Mouse (Mus musculus) forebrain, postnatal 0 days (tissue): Measurements from ENCODE around the gene Mcidas. TPM values are rescaled to one million over a fixed set of nuclear protein-coding genes. Genes with fewer than 3 reads are reported as not detected.
A peak's percentile ranks its signal among the peaks of the same experiment; 100 is the strongest.

Source experiments
- ATAC-seq: fragments of 200-750 bp; cut with Nextera tagmentation; 2 replicates; pipeline ENCODE4 v1.8.0; 2017; ENCODE audit warnings: mild to moderate bottlenecking, moderate library complexity
- DNase-seq: peaks from one replicate; pipeline ENCODE4 v3.0.0-alpha.2; 2015
- H3K27ac ChIP-seq: fragments of 300-500 bp; sonication (generic); 2 replicates; pipeline ENCODE4 v1.5.1; 2014; ENCODE audit warnings: low read depth, mild to moderate bottlenecking, antibody characterized with exemption, low read length, moderate library complexity, mixed read lengths
- H3K27me3 ChIP-seq: fragments of 300-500 bp; sonication (generic); 2 replicates; pipeline ENCODE4 v1.6.1; 2014; ENCODE audit warnings: mild to moderate bottlenecking, low read length, mixed read lengths; ENCODE audit not compliant: insufficient read depth
- H3K36me3 ChIP-seq: fragments of 300-500 bp; sonication (generic); 2 replicates; pipeline ENCODE4 v1.6.1; 2014; ENCODE audit warnings: mild to moderate bottlenecking, moderate library complexity; ENCODE audit not compliant: insufficient read depth
- H3K4me1 ChIP-seq: fragments of 300-500 bp; sonication (generic); 2 replicates; pipeline ENCODE4 v1.6.1; 2014; ENCODE audit warnings: antibody characterized with exemption; ENCODE audit not compliant: insufficient read depth
- H3K4me2 ChIP-seq: fragments of 300-500 bp; sonication (generic); 2 replicates; pipeline ENCODE4 v1.6.1; 2014; ENCODE audit warnings: low read depth, mild to moderate bottlenecking, moderate library complexity
- H3K4me3 ChIP-seq: fragments of 300-500 bp; sonication (generic); 2 replicates; pipeline ENCODE4 v1.5.1; 2014; ENCODE audit warnings: low read depth, low read length, mixed read lengths
- H3K9ac ChIP-seq: fragments of 300-500 bp; sonication (generic); 2 replicates; pipeline ENCODE4 v1.6.1; 2014; ENCODE audit warnings: mild to moderate bottlenecking
- H3K9me3 ChIP-seq: fragments of 300-500 bp; sonication (generic); 2 replicates; pipeline ENCODE4 v1.6.1; 2016; ENCODE audit warnings: low read length
- CTCF ChIP-seq: sonication (generic); IDR thresholded peaks from 2 replicates; pipeline ENCODE4 v1.5.1; 2016; ENCODE audit warnings: antibody characterized with exemption, control low read depth, low read depth
- WGBS: fragments of 180-500 bp; shearing (Covaris S2); extraction: QIAGEN DNeasy Blood & Tissue Kit; methylation state at CpG from one replicate; pipeline ENCODE4 v1.1.7; 2014; 5-methylcytosine and 5-hydroxymethylcytosine counted together
- microRNA counts: library from miRNA; unstranded; fragments of <30 nt; microRNA quantifications from one replicate; lab custom pipeline; 2015
- microRNA-seq, 2 experiments: library from miRNA; unstranded; fragments of <30 nt; microRNA quantifications; one replicate each; pipeline ENCODE4; 2016
- polyA plus RNA-seq: library from polyadenylated mRNA; unstranded; fragments of >200 nt; fragmentation: Nextera tagmentation; extraction: Ambion mirVana; gene quantifications from 2 replicates; pipeline ENCODE4 v1.2.1, GENCODE M21; 2015
- total RNA-seq: library from RNA; depleted of rRNA; stranded (reverse); fragments of >200 nt; gene quantifications from 2 replicates; pipeline ENCODE4 v1.2.3, GENCODE M21; 2014; rRNA removed

Mcidas gene
- total and polyA plus RNA-seq, 2 experiments from 2014 or later = 1.8 to 1.9 TPM

- no peak for TF ChIP-seq CTCF
- Histone ChIP-seq H3K27me3 (no peaks in the 10 kb centered on the region), H3K36me3 (no peaks in the 10 kb centered on the region), H3K27ac (no peak overlapping the region), H3K9me3 (no peaks in the 10 kb centered on the region), H3K4me2 (peak overlapping the region; percentile 55), H3K4me1 (no peaks in the 10 kb centered on the region; the same call in 1 of the 2 replicates), H3K4me3 (peak overlapping the region; percentile 38), H3K9ac (peak overlapping the region; percentile 35)
- ATAC-seq (no peak), DNase-seq (no peak)
- 16% methylated on average over 18 of the region's 18 CpGs for WGBS
Observed at GRCm38 (mm10) chr13:113045458-113046110, 51.9 kb downstream of the Mcidas start.

- H3K4me2 ChIP-seq = peak within 1 kb of the TSS; percentile 55
- H3K4me3 ChIP-seq = peak within 1 kb of the TSS; percentile 38
- no peaks in the 10 kb centered on the region; the same call in 1 of the 2 replicates for H3K4me1 ChIP-seq
- 3% methylated on average over 21 of the region's 21 CpGs for WGBS
- H3K27ac ChIP-seq = no peak within 1 kb of the TSS
- peak; percentile 72 for TF ChIP-seq CTCF
- ATAC-seq (peak; percentile 90), DNase-seq (peak; percentile 81)
- H3K27me3 ChIP-seq = no peaks in the 10 kb centered on the region
- no peaks in the 10 kb centered on the region for H3K9me3 ChIP-seq
- H3K9ac ChIP-seq = peak within 1 kb of the TSS; percentile 35
- H3K36me3 ChIP-seq = no peaks in the 10 kb centered on the region
Observed at GRCm38 (mm10) chr13:113046211-113046883, 52.7 kb downstream of the Mcidas start, which contains the start of gene Gpx8. TSS of gene Gpx8 (minus strand) at chr13:113046410.

- no peaks in the 10 kb centered on the region; the same call in 1 of the 2 replicates for H3K4me1 ChIP-seq
- no peaks in the 10 kb centered on the region for H3K36me3 ChIP-seq
- H3K9me3 ChIP-seq = no peaks in the 10 kb centered on the region
- peak overlapping the region; percentile 38 for H3K4me3 ChIP-seq
- no peak for TF ChIP-seq CTCF
- H3K27me3 ChIP-seq = no peaks in the 10 kb centered on the region
- 0 out of 2 replicates have a peak overlapping the region, but pooled peaks have one; percentile 18 for H3K9ac ChIP-seq
- DNase-seq (no peak), ATAC-seq (peak; percentile 50)
- no peak overlapping the region for H3K27ac ChIP-seq
- H3K4me2 ChIP-seq = peak overlapping the region; percentile 55
Observed at GRCm38 (mm10) chr13:113047018-113047417, 53.4 kb downstream of the Mcidas start.

GRCm38 (mm10) chr13:113047647-113048046 is 54.0 kb downstream of the Mcidas start:
- TF ChIP-seq CTCF = peak; percentile 30; the same call in 1 of the 2 replicates

More at GRCm38 (mm10) chr13:113047647-113048046, 54.0 kb downstream of the Mcidas start:
- H3K27ac ChIP-seq = no peak overlapping the region
- WGBS = 65% methylated on average over 3 of the region's 3 CpGs
- no peak overlapping the region for H3K9ac ChIP-seq
- no peaks in the 10 kb centered on the region for H3K36me3 ChIP-seq
- no peaks in the 10 kb centered on the region for H3K9me3 ChIP-seq
- no peak overlapping the region for H3K4me3 ChIP-seq
- no peaks in the 10 kb centered on the region; the same call in 1 of the 2 replicates for H3K4me1 ChIP-seq
- no peaks in the 10 kb centered on the region for H3K27me3 ChIP-seq
- no peak overlapping the region for H3K4me2 ChIP-seq
- ATAC-seq = no peak
- no peak for DNase-seq

MicroRNAs encoded within 50 kb of the gene (microRNA counts, 519-probe panel; counts per million panel counts)
- 5,082 counts per million, percentile 67 among the panel's probes with 10 or more counts for microRNA mmu-miR-449a (lab: Ali Mortazavi, UCI)
- microRNA mmu-miR-449b (lab: Ali Mortazavi, UCI) = not detected
- microRNA mmu-miR-449c (lab: Ali Mortazavi, UCI) = not detected

Small RNAs within 50 kb of the gene (microRNA-seq; reads per million reads assigned to microRNA genes)
- gene Mir449a (6,277 to 6,958 reads per million in 2 experiments), gene Mir449b (5.4 to 6.0 reads per million in 2 experiments), gene Mir449c (6.3 to 6.6 reads per million in 2 experiments)

Other genes with a start within 250 kb of the Mcidas start
- 44.4 and 48.0 TPM in 2 replicates for gene Plpp1, start 193.1 kb upstream of the Mcidas start, total RNA-seq
- 60.8 and 68.0 TPM in 2 replicates for gene Plpp1, start 193.1 kb upstream of the Mcidas start, polyA plus RNA-seq
- 40.4 and 41.8 TPM in 2 replicates for gene Mtrex, start 66.4 kb upstream of the Mcidas start, total RNA-seq
- gene Mtrex, start 66.4 kb upstream of the Mcidas start, polyA plus RNA-seq = 36.5 and 39.9 TPM in 2 replicates
- gene Dhx29, start 66.4 kb upstream of the Mcidas start, total RNA-seq = 24.9 and 33.6 TPM in 2 replicates
- 19.3 and 25.5 TPM in 2 replicates for gene Dhx29, start 66.4 kb upstream of the Mcidas start, polyA plus RNA-seq
- 3.0 and 6.8 TPM in 2 replicates for gene Ccno, start 6.0 kb upstream of the Mcidas start, total RNA-seq
- 2.6 and 3.3 TPM in 2 replicates for gene Ccno, start 6.0 kb upstream of the Mcidas start, polyA plus RNA-seq
- 1.0 and 1.8 TPM in 2 replicates for gene Cdc20b, start 41.3 kb downstream of the Mcidas start, total RNA-seq
- 0.31 and 0.97 TPM in 2 replicates for gene Cdc20b, start 41.3 kb downstream of the Mcidas start, polyA plus RNA-seq
- 27.3 and 28.3 TPM in 2 replicates for gene Gpx8, start 52.6 kb downstream of the Mcidas start, total RNA-seq
- 41.7 and 47.6 TPM in 2 replicates for gene Gpx8, start 52.6 kb downstream of the Mcidas start, polyA plus RNA-seq
- 0.62 TPM in 1 of 2 replicates, not detected in the other for gene Gzma, start 107.1 kb downstream of the Mcidas start, total RNA-seq
- 0.18 TPM in 1 of 2 replicates, not detected in the other for gene Gzma, start 107.1 kb downstream of the Mcidas start, polyA plus RNA-seq
- gene Esm1, start 215.8 kb downstream of the Mcidas start, total RNA-seq = 0.31 and 1.5 TPM in 2 replicates
- 0.88 and 1.4 TPM in 2 replicates for gene Esm1, start 215.8 kb downstream of the Mcidas start, polyA plus RNA-seq
- gene Gzmk, start 232.1 kb downstream of the Mcidas start, total RNA-seq = not detected in 2 replicates
- gene Gzmk, start 232.1 kb downstream of the Mcidas start, polyA plus RNA-seq = not detected in 2 replicates